Mouse (Mus musculus) heart, embryonic 12.5 days (tissue): Measurements from ENCODE around the gene Slc2a9. TPM values are rescaled to one million over a fixed set of nuclear protein-coding genes. Genes with fewer than 3 reads are reported as not detected.
A peak's percentile ranks its signal among the peaks of the same experiment; 100 is the strongest.

Experiments
- ATAC-seq: fragments of 200-750 bp; cut with Nextera tagmentation; 2 replicates; pipeline ENCODE4 v1.8.0; 2017; ENCODE audit warnings: moderate TSS enrichment, moderate library complexity; ENCODE audit not compliant: insufficient number of reproducible peaks, low FRiP score
- H3K27ac ChIP-seq: fragments of 300-500 bp; sonication (generic); 2 replicates; pipeline ENCODE4 v1.5.1; 2016; ENCODE audit warnings: mild to moderate bottlenecking, moderate library complexity; ENCODE audit not compliant: poor library complexity, severe bottlenecking
- H3K27me3 ChIP-seq: fragments of 300-500 bp; sonication (generic); replicated peaks from 2 replicates; pipeline ENCODE4 v1.6.1; 2016; ENCODE audit warnings: mild to moderate bottlenecking, moderate library complexity
- H3K36me3 ChIP-seq: fragments of 300-500 bp; sonication (generic); 2 replicates; pipeline ENCODE4 v1.6.1; 2016; ENCODE audit warnings: mild to moderate bottlenecking, moderate library complexity
- H3K4me1 ChIP-seq: fragments of 300-500 bp; sonication (generic); replicated peaks from 2 replicates; pipeline ENCODE4 v1.6.1; 2016; ENCODE audit warnings: mild to moderate bottlenecking
- H3K4me2 ChIP-seq: fragments of 300-500 bp; sonication (generic); 2 replicates; pipeline ENCODE4 v1.6.1; 2016; ENCODE audit warnings: mild to moderate bottlenecking, moderate library complexity
- H3K4me3 ChIP-seq: fragments of 300-500 bp; sonication (generic); 2 replicates; pipeline ENCODE4 v1.5.1; 2016; ENCODE audit warnings: mild to moderate bottlenecking
- H3K9ac ChIP-seq: fragments of 300-500 bp; sonication (generic); 2 replicates; pipeline ENCODE4 v1.6.1; 2016; ENCODE audit warnings: mild to moderate bottlenecking, moderate library complexity
- H3K9me3 ChIP-seq: fragments of 300-500 bp; sonication (generic); replicated peaks from 2 replicates; pipeline ENCODE4 v1.6.1; 2016; ENCODE audit warnings: mild to moderate bottlenecking, moderate library complexity
- WGBS: fragments of 180-500 bp; shearing (Covaris S2); methylation state at CpG from one replicate; pipeline ENCODE4 v1.1.7; 2016; 5-methylcytosine and 5-hydroxymethylcytosine counted together
- polyA plus RNA-seq: library from polyadenylated mRNA; unstranded; fragments of >200 nt; fragmentation: Nextera tagmentation; extraction: Ambion mirVana; gene quantifications from 2 replicates; pipeline ENCODE4 v1.2.1, GENCODE M21; 2016

Gene Slc2a9
- 0.22 and 0.71 TPM in 2 replicates for polyA plus RNA-seq

- H3K27ac ChIP-seq = no peak within 1 kb of the TSS
- no peak for ATAC-seq
- no peak within 1 kb of the TSS for H3K4me2 ChIP-seq
- WGBS = 71% methylated on average over 4 of the region's 4 CpGs
- H3K4me3 ChIP-seq = no peak within 1 kb of the TSS
- H3K9ac ChIP-seq = no peak within 1 kb of the TSS
- peaks cover 28% of the 10 kb centered on the region for H3K4me1 ChIP-seq
- H3K9me3 ChIP-seq = no peaks in the 10 kb centered on the region
- H3K27me3 ChIP-seq = 0 out of 2 replicates have a peak, but pooled peaks cover 5% of the 10 kb centered on the region
- H3K36me3 ChIP-seq = no peaks in the 10 kb centered on the region
Observed at GRCm38 (mm10) chr5:38502992-38503391, at the start of gene Slc2a9. Slc2a9 (minus strand) TSS chr5:38503143.

GRCm38 (mm10) chr5:38552615-38553014 lies 49.7 kb upstream of the Slc2a9 start:
- no peak overlapping the region for H3K9ac ChIP-seq
- peak overlapping the region; percentile 34; the same call in 1 of the 2 replicates for H3K27ac ChIP-seq
- H3K36me3 ChIP-seq = peaks cover 87% of the 10 kb centered on the region
- no peak for ATAC-seq
- no peaks in the 10 kb centered on the region for H3K9me3 ChIP-seq
- no peak overlapping the region for H3K4me2 ChIP-seq
- H3K4me3 ChIP-seq = no peak overlapping the region
- H3K4me1 ChIP-seq = peaks cover 95% of the 10 kb centered on the region
- no peaks in the 10 kb centered on the region for H3K27me3 ChIP-seq
- WGBS = 81% methylated on average over 3 of the region's 3 CpGs

GRCm38 (mm10) chr5:38550221-38550768 lies 47.4 kb upstream of the Slc2a9 start:
- no peak overlapping the region for H3K4me3 ChIP-seq
- H3K36me3 ChIP-seq = peaks cover 91% of the 10 kb centered on the region
- WGBS = 28% methylated on average over 1 of the region's 1 CpGs
- H3K27me3 ChIP-seq = no peaks in the 10 kb centered on the region
- H3K9me3 ChIP-seq = no peaks in the 10 kb centered on the region
- H3K4me2 ChIP-seq = peak overlapping the region; percentile 38
- H3K4me1 ChIP-seq = peaks cover 96% of the 10 kb centered on the region
- no peak for ATAC-seq
- H3K27ac ChIP-seq = peak overlapping the region; percentile 95
- H3K9ac ChIP-seq = peak overlapping the region; percentile 29; the same call in 1 of the 2 replicates

- peaks cover 96% of the 10 kb centered on the region for H3K4me1 ChIP-seq
- H3K4me3 ChIP-seq = no peak overlapping the region
- H3K9me3 ChIP-seq = no peaks in the 10 kb centered on the region
- peaks cover 91% of the 10 kb centered on the region for H3K36me3 ChIP-seq
- WGBS = 29% methylated on average over 3 of the region's 3 CpGs
- H3K27me3 ChIP-seq = no peaks in the 10 kb centered on the region
- H3K4me2 ChIP-seq = peak overlapping the region; percentile 38
- H3K9ac ChIP-seq = peak overlapping the region; percentile 29; the same call in 1 of the 2 replicates
- 0 out of 2 replicates have a peak, but pooled peaks have one; percentile 47 for ATAC-seq
- H3K27ac ChIP-seq = peak overlapping the region; percentile 95
Observed at GRCm38 (mm10) chr5:38549461-38549909, 46.5 kb upstream of the Slc2a9 start.

GRCm38 (mm10) chr5:38547375-38547774 lies 44.4 kb upstream of the Slc2a9 start:
- Histone ChIP-seq H3K4me2 (0 out of 2 replicates have a peak overlapping the region, but pooled peaks have one; percentile 2), H3K27ac (peak overlapping the region; percentile 95)
- ATAC-seq = peak; percentile 31

GRCm38 (mm10) chr5:38544423-38545415 lies 41.8 kb upstream of the Slc2a9 start:
- H3K4me1 ChIP-seq = peaks cover 76% of the 10 kb centered on the region
- H3K4me2 ChIP-seq = no peak overlapping the region
- H3K36me3 ChIP-seq = peaks cover 98% of the 10 kb centered on the region
- WGBS = 72% methylated on average over 5 of the region's 5 CpGs
- no peaks in the 10 kb centered on the region for H3K9me3 ChIP-seq
- no peaks in the 10 kb centered on the region for H3K27me3 ChIP-seq
- 0 out of 2 replicates have a peak overlapping the region, but pooled peaks have one; percentile 1 for H3K27ac ChIP-seq
- H3K9ac ChIP-seq = 0 out of 2 replicates have a peak overlapping the region, but pooled peaks have one; percentile 15
- H3K4me3 ChIP-seq = no peak overlapping the region
- ATAC-seq = no peak

More at GRCm38 (mm10) chr5:38547375-38547774, 44.4 kb upstream of the Slc2a9 start:
- H3K9ac ChIP-seq = no peak overlapping the region
- H3K36me3 ChIP-seq = peaks cover 98% of the 10 kb centered on the region
- peaks cover 91% of the 10 kb centered on the region for H3K4me1 ChIP-seq
- WGBS = 35% methylated on average over 6 of the region's 6 CpGs
- no peaks in the 10 kb centered on the region for H3K9me3 ChIP-seq
- no peak overlapping the region for H3K4me3 ChIP-seq
- no peaks in the 10 kb centered on the region for H3K27me3 ChIP-seq

GRCm38 (mm10) chr5:38543496-38544217 lies 40.7 kb upstream of the Slc2a9 start:
- 86% methylated on average over 4 of the region's 4 CpGs for WGBS
- Histone ChIP-seq H3K36me3 (peaks cover 99% of the 10 kb centered on the region), H3K9ac (0 out of 2 replicates have a peak overlapping the region, but pooled peaks have one; percentile 10), H3K9me3 (no peaks in the 10 kb centered on the region), H3K4me3 (no peak overlapping the region), H3K27ac (0 out of 2 replicates have a peak overlapping the region, but pooled peaks have one; percentile 1), H3K27me3 (no peaks in the 10 kb centered on the region), H3K4me2 (no peak overlapping the region), H3K4me1 (peaks cover 65% of the 10 kb centered on the region)
- no peak for ATAC-seq

GRCm38 (mm10) chr5:38541728-38542127 lies 38.8 kb upstream of the Slc2a9 start:
- H3K4me1 ChIP-seq = peaks cover 46% of the 10 kb centered on the region
- H3K9ac ChIP-seq = no peak overlapping the region
- no peak for ATAC-seq
- H3K36me3 ChIP-seq = peaks cover 99% of the 10 kb centered on the region
- H3K4me3 ChIP-seq = no peak overlapping the region
- no peaks in the 10 kb centered on the region for H3K27me3 ChIP-seq
- no peaks in the 10 kb centered on the region for H3K9me3 ChIP-seq
- no peak overlapping the region for H3K4me2 ChIP-seq
- 0 out of 2 replicates have a peak overlapping the region, but pooled peaks have one; percentile 0 for H3K27ac ChIP-seq
- WGBS = 82% methylated on average over 3 of the region's 3 CpGs

- Histone ChIP-seq H3K4me1 (peaks cover 39% of the 10 kb centered on the region), H3K27ac (no peak overlapping the region), H3K4me3 (no peak overlapping the region), H3K36me3 (peaks cover 99% of the 10 kb centered on the region), H3K4me2 (no peak overlapping the region), H3K27me3 (no peaks in the 10 kb centered on the region), H3K9ac (no peak overlapping the region), H3K9me3 (no peaks in the 10 kb centered on the region)
- 62% methylated on average over 1 of the region's 1 CpGs for WGBS
- ATAC-seq = no peak
Observed at GRCm38 (mm10) chr5:38540898-38541297, 38.0 kb upstream of the Slc2a9 start.

GRCm38 (mm10) chr5:38538508-38538907 lies 35.6 kb upstream of the Slc2a9 start:
- H3K27me3 ChIP-seq = no peaks in the 10 kb centered on the region
- H3K9ac ChIP-seq = no peak overlapping the region
- H3K4me2 ChIP-seq = no peak overlapping the region
- 88% methylated on average over 8 of the region's 8 CpGs for WGBS
- H3K9me3 ChIP-seq = no peaks in the 10 kb centered on the region
- H3K27ac ChIP-seq = no peak overlapping the region
- no peak for ATAC-seq
- peaks cover 16% of the 10 kb centered on the region for H3K4me1 ChIP-seq
- peaks cover 99% of the 10 kb centered on the region for H3K36me3 ChIP-seq
- H3K4me3 ChIP-seq = no peak overlapping the region
